Mouse (Mus musculus) CD8-positive naive resting alpha-beta T cell, adult 2 months (primary cell): Measurements from ENCODE around the gene St7l.
"Not testable (repeated sequence)": the region's sequence is repeated elsewhere in the genome, so short reads cannot be mapped to it uniquely, and the experiment has no call there.

Experiments
- DNase-seq, 2 experiments: peaks; one replicate each; pipeline ENCODE4 v3.0.0; 2022; ENCODE audit warnings: low read depth in 2 of 2, low spot score in 2 of 2

The St7l gene

GRCm38 (mm10) chr3:104863786-104864650 is at the start of gene St7l, which contains the start of gene Capza1:
TSS of gene St7l (plus strand) at chr3:104864005.
TSS of gene Capza1 (minus strand) at chr3:104864505.
- peak; percentile 82 to 83 for DNase-seq

- no peak for DNase-seq
Observed at GRCm38 (mm10) chr3:104814746-104815145, 49.1 kb upstream of the St7l start.

DNA sequence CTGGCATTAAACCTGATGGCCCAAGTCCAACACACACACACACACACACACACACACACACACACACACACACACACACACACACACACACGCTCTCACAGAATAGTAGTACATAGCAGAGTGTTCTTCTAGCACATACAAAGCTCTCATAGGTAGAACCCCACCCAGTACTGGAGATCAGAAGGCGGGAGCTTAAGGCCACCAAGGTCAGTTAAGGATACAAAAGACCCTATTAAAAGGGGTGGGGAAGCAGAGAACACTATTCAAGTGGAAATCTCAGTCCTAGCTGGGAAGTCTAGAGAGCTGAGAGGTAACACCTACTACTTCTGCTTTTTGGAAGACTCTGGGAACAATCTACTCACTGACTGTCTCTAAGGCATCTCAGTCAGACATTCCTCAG is 48.5 kb upstream of the St7l start:
- no peak for DNase-seq

- no peak for DNase-seq
Observed at GRCm38 (mm10) chr3:104816130-104816529, 47.7 kb upstream of the St7l start.

- DNase-seq = peak in 1 of 2 experiments; percentile 26
Observed at GRCm38 (mm10) chr3:104817481-104817990, 46.3 kb upstream of the St7l start.

DNA sequence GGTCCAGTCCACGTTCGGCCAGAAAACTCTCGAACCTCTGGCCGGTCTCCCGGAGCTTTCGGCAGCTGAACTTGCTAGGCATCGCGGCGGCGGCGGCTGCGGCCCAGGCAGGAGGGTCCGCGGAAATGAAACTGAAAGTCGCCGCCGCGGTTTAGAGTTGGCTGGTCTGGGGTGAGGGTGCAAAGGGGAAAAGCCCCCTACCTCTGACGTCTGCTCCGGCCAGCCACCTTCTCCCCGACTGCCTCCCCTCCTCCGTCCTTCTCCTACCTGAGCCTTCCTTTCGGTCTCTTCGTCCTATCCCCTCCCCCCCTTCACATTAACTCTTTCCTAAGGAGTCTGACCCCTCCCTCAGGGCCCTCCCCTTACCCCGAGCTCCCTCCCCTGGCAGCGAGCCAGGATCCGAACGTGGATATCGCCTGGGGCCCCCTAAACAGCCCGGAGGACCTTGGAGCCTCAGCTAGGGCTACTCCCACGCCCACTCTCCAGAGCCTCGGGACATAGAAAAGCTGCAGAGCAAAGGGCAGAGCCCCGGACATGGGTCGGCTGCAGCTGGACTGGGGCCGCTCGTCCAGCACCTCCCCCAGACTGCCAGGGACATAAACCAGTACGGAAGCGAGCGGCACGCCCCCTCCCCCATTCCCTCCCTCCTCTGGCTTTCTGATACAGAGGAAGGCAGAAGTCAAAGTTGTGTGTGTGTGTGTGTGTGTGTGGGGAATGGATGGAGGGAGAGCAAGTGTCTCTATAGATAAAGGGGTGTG is 45.6 kb upstream of the St7l start, which contains the start of gene Mov10:
Gene Mov10 (minus strand): TSS at position 573 of the 758 bp plus-strand sequence.
- peak; percentile 32 to 46 for DNase-seq

- no peak for DNase-seq
Observed at GRCm38 (mm10) chr3:104818749-104819134, 45.1 kb upstream of the St7l start.

GRCm38 (mm10) chr3:104820426-104820825 is 43.4 kb upstream of the St7l start:
- no peak for DNase-seq

GRCm38 (mm10) chr3:104822413-104822812 is 41.4 kb upstream of the St7l start:
- no peak for DNase-seq

- DNase-seq = no peak
Observed at GRCm38 (mm10) chr3:104835797-104836196, 28.0 kb upstream of the St7l start.

GRCm38 (mm10) chr3:104841049-104841448 is 22.8 kb upstream of the St7l start:
- DNase-seq = no peak

DNA sequence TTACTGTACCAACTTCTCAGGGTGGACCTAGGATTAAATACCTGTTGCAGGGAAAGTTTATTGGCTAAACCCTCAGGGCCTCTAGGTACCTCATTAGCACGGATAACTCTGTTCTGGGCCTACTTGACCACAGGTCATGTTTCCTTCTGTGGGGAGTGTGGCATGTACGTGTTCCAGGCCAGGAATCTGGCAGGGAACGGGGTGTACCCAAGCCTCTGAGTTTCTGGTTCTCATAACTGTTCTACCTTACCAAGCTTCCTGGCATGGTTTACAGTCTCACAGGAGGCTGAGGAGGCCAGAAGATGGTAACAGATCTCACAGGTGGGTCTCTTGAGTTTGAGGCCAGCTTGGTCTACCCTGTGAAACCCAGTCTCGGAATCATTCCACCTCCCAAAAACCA is 17.2 kb upstream of the St7l start:
- no peak for DNase-seq

GRCm38 (mm10) chr3:104854465-104854864 is 9.3 kb upstream of the St7l start:
- no peak for DNase-seq

DNA sequence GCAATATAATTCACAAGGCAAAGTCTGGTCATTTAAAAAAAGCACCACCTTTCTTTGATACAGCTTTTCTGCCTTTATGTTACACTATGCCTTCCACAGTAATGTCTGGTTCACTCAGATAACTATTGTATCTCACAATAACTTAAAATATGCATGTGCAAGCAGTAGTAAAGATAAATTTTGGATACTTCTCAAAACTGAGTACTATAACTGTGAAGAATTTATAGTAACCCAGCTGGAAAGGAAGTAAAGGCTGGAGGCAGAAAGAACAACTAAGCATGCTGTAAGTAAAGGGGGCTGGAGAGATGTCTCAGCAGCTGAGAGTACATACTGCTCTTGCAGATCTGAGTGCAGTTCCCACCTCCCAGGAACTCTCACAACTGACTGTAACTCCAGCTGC is 8.9 kb upstream of the St7l start:
- no peak for DNase-seq

DNA sequence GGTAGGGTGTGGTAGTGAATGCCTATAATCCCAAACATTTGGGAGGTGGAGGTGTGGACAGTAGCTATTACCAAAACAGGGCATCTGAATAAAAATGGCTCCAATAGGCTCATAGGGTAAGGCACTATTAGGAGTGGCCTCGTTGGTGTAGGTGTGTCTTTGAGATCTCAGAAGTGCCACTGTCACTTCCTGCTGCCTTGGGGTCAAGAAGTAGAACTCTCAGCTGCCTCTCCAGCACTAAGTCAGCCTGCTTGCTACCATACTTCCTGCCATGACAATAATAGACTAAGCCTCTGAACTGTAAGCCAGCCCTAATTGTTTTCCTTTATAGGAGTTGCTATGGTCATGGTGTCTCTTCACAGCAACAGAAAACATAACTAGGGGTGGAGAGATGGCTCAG is 7.7 kb upstream of the St7l start:
- peak; percentile 2 to 4 for DNase-seq

- no peak for DNase-seq
Observed at GRCm38 (mm10) chr3:104858560-104858959, 5.2 kb upstream of the St7l start.

DNA sequence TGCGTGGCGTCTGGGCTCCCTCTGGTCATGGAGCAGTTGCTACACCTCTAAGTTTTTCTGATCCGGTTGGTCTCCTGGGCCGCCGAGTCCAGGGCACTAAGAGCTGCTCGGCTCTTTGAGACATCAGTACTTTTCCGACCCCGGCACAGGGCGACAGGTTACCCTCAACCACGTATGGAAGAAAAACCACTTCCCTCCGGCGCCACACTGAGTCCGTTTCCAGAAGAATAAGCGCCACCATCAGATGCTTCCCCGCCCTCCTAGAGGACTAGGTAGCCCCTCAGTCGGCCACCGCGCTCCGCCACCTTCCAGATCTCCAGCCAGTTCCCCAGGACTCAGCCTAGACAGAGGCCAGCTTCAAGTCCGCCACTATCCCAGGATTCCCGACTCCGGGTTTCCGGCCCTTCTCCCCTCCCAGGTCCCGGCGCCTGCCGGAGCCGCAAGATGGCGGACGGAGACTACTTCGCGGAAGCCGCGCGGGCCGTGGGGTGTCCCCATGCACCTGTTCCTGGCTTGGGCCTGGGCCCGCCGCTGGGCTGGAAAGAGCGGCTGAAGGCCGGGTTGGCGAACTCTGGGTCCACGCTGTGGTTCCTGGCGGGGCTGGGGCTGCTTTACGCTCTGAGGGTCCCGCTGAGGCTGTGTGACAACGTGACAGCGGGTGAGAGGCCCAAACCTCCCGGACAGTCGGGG is 991 bp downstream of the St7l start:
- peak; percentile 76 to 79 for DNase-seq

DNA sequence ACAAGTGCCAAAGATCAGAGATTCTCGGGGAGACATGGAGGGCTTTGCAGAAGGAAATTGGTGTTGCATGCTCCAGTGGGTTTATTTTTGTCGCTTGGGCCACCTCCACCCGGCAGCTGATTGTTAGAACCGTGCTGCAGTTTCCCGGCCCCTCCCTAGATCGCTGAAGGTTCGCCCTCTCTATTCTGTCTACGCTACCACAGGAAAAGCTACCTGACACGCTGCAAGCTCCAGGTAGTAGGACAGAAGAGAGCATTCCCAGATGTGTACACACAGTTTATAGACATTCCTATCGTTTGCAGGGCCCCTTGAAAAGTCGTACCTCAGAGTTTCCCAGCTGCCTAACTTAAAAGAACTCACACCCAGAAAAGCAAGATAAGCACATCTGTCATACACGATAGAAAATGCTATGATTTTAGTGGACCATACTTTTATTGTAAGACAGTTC is 1.6 kb downstream of the St7l start:
- DNase-seq = no peak

DNA sequence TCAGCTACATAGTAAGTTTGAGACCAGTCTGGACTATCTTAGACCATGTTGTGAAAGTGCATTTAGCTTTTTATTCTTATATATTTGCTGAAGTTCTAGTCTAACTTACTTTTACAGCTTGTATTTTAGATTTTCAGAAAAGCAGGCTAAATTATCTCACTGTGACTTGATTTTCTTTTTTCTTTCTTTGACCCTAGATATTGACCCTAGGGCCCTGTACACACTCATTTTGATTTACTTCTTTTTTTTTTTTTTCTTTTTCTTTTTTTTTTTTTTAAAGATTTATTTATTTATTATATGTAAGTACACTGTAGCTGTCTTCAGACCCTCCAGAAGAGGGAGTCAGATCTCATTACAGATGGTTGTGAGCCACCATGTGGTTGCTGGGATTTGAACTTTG is 2.9 kb downstream of the St7l start:
- DNase-seq = not testable (repeated sequence)

DNA sequence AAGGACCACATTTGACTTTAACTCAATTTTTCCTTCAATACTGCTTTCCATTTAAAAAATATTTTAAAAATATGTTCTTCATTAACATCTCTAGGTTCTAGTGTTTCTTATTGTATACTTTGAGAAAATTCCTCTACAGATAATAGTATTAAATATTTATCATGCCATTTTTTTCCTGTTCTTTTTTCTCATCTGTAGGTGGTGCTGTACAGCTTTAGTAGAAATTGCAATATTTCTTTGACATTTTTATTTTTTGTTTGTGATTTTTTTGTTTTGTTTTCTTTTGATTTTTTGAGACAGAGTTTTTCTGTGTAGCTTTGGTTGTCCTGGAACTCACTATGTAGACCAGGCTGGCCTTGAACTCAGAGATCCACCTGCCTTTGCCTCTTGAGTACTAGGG is 5.8 kb downstream of the St7l start:
- DNase-seq = no peak

- DNase-seq = no peak
Observed at GRCm38 (mm10) chr3:104888585-104888984, 24.8 kb downstream of the St7l start.
